Mouse (Mus musculus): ENCODE data around the gene Atp2c2. TPM values are rescaled to one million over a fixed set of nuclear protein-coding genes. Genes with fewer than 3 reads are reported as not detected.
A peak's percentile ranks its signal among the peaks of the same experiment; 100 is the strongest.

Gene Atp2c2
- total RNA-seq, 4 experiments from 2014 or later: 0.11 TPM; not detected in 3

GRCm38 (mm10) chr8:119784676-119785075 lies 84.9 kb downstream of the Atp2c2 start:
- no peak for DNase-seq (ENCODE audit: low spot score)

- no peak for DNase-seq (ENCODE audit: low spot score)
These were observed 86.1 kb downstream of the Atp2c2 start for GRCm38 (mm10) chr8:119785764-119786405.

GRCm38 (mm10) chr8:119786871-119787270 lies 87.1 kb downstream of the Atp2c2 start:
- no peak for DNase-seq (ENCODE audit: low spot score)

- no peak for DNase-seq (ENCODE audit: low spot score)
These were observed 87.5 kb downstream of the Atp2c2 start for GRCm38 (mm10) chr8:119787341-119787740.

GRCm38 (mm10) chr8:119788607-119789381 lies 89.0 kb downstream of the Atp2c2 start:
- DNase-seq (ENCODE audit: low spot score): no peak

- DNase-seq (ENCODE audit: low spot score): no peak
These were observed 89.8 kb downstream of the Atp2c2 start for GRCm38 (mm10) chr8:119789581-119789980.

GRCm38 (mm10) chr8:119791804-119792704 lies 92.2 kb downstream of the Atp2c2 start:
- no peak for DNase-seq (ENCODE audit: low spot score)

GRCm38 (mm10) chr8:119794689-119795088 lies 94.9 kb downstream of the Atp2c2 start:
- DNase-seq (ENCODE audit: low spot score): no peak

- DNase-seq (ENCODE audit: low spot score): no peak
These were observed 95.8 kb downstream of the Atp2c2 start for GRCm38 (mm10) chr8:119795651-119796050.

GRCm38 (mm10) chr8:119798170-119798964 lies 98.6 kb downstream of the Atp2c2 start:
- no peak for DNase-seq (ENCODE audit: low spot score)

GRCm38 (mm10) chr8:119798965-119799264 lies 99.1 kb downstream of the Atp2c2 start:
- DNase-seq (ENCODE audit: low spot score): peak; percentile 41

- no peak for DNase-seq (ENCODE audit: low spot score)
These were observed 101.4 kb downstream of the Atp2c2 start for GRCm38 (mm10) chr8:119801168-119801567.

- DNase-seq (ENCODE audit: low spot score): no peak
These were observed 102.8 kb downstream of the Atp2c2 start for GRCm38 (mm10) chr8:119802592-119802991.

GRCm38 (mm10) chr8:119805275-119805674 lies 105.5 kb downstream of the Atp2c2 start:
- DNase-seq (ENCODE audit: low spot score): no peak

- no peak for DNase-seq (ENCODE audit: low spot score)
These were observed 106.8 kb downstream of the Atp2c2 start for GRCm38 (mm10) chr8:119806422-119807263.

Other genes with a start within 250 kb of the Atp2c2 start
- gene Slc38a8, start 198.3 kb upstream of the Atp2c2 start, total RNA-seq (2022): not detected
- gene Mbtps1, start 141.3 kb upstream of the Atp2c2 start, total RNA-seq (2022): 10 to 100 TPM; 31.1 to 34.9 (median 33.1) TPM
- gene Hsdl1, start 124.8 kb upstream of the Atp2c2 start, total RNA-seq (2022): 10 to 100 TPM; 18.4 to 22.3 (median 19.8) TPM
- not detected for gene Dnaaf1, start 124.8 kb upstream of the Atp2c2 start, total RNA-seq (2022)
- 1 to 10 TPM; 3.4 to 4.4 (median 4.0) TPM for gene Taf1c, start 94.8 kb upstream of the Atp2c2 start, total RNA-seq (2022)
- gene Adad2, start 87.3 kb upstream of the Atp2c2 start, total RNA-seq (2022): not detected
- gene Kcng4, start 64.3 kb upstream of the Atp2c2 start, total RNA-seq (2022): under 1 TPM in 2 of 4 experiments, not detected in 2; 0.09 to 0.12 TPM
- 10 to 100 TPM; 22.2 to 32.4 (median 25.2) TPM for gene Wfdc1, start 33.6 kb upstream of the Atp2c2 start, total RNA-seq (2022)
- 10 to 100 TPM; 11.3 to 14.3 (median 12.1) TPM for gene Tldc1, start 78.4 kb downstream of the Atp2c2 start, total RNA-seq (2022)
- 10 to 100 TPM in 3 of 4 experiments, 1 to 10 TPM in 1; 9.6 to 26.9 (median 11.3) TPM for gene Cotl1, start 140.5 kb downstream of the Atp2c2 start, total RNA-seq (2022)
- gene Klhl36, start 162.3 kb downstream of the Atp2c2 start, total RNA-seq (2022): 1 to 10 TPM; 2.8 to 3.1 (median 2.9) TPM
- gene Usp10, start 210.4 kb downstream of the Atp2c2 start, total RNA-seq (2022): 10 to 100 TPM; 50.7 to 55.9 (median 53.9) TPM
- gene Gm20388, start 210.8 kb downstream of the Atp2c2 start, total RNA-seq (2022): 1 to 10 TPM in 2 of 4 experiments, not detected in 2; 4.2 to 6.7 TPM

Measured in heart, adult 8-10 months (tissue).